Mouse (Mus musculus): ENCODE data around the gene Pon3. TPM values are rescaled to one million over a fixed set of nuclear protein-coding genes. Genes with fewer than 3 reads are reported as not detected.

Pon3 gene
- polyA plus RNA-seq, 1 experiment from 2014 or later: 4.8 TPM

- Histone ChIP-seq H3K27me3 (no peaks in the 10 kb centered on the region), H3K27ac (no peak overlapping the region), H3K9ac (replicated peaks) (no peak overlapping the region), H3K36me3 (no peaks in the 10 kb centered on the region), H3K4me2 (replicated peaks) (no peak overlapping the region), H3K9me3 (no peaks in the 10 kb centered on the region), H3K4me1 (replicated peaks) (peaks cover 6% of the 10 kb centered on the region), H3K4me3 (replicated peaks) (no peak overlapping the region)
- 88% methylated on average over 2 of the region's 2 CpGs for WGBS
- no peak for ATAC-seq
Observed at GRCm38 (mm10) chr6:5287392-5287791, 31.3 kb upstream of the Pon3 start.

- no peaks in the 10 kb centered on the region for H3K9me3 ChIP-seq
- no peaks in the 10 kb centered on the region for H3K27me3 ChIP-seq
- 0 out of 2 replicates have a peak overlapping the region, but pooled peaks have one; percentile 30 for H3K27ac ChIP-seq
- H3K4me3 ChIP-seq (replicated peaks): no peak overlapping the region
- H3K4me2 ChIP-seq (replicated peaks): no peak overlapping the region
- ATAC-seq: peak; percentile 56; the same call in 1 of the 2 replicates
- 65% methylated on average over 7 of the region's 7 CpGs for WGBS
- peaks cover 9% of the 10 kb centered on the region for H3K4me1 ChIP-seq (replicated peaks)
- H3K9ac ChIP-seq (replicated peaks): no peak overlapping the region
- H3K36me3 ChIP-seq: no peaks in the 10 kb centered on the region
Observed at GRCm38 (mm10) chr6:5282418-5282817, 26.3 kb upstream of the Pon3 start.

- Histone ChIP-seq H3K27me3 (no peaks in the 10 kb centered on the region), H3K9me3 (no peaks in the 10 kb centered on the region), H3K9ac (replicated peaks) (no peak overlapping the region), H3K27ac (no peak overlapping the region), H3K4me3 (replicated peaks) (no peak overlapping the region), H3K36me3 (no peaks in the 10 kb centered on the region; the same call in 1 of the 2 replicates), H3K4me1 (replicated peaks) (peaks cover 9% of the 10 kb centered on the region), H3K4me2 (replicated peaks) (no peak overlapping the region)
- ATAC-seq: no peak
- 69% methylated on average over 6 of the region's 6 CpGs for WGBS
Observed at GRCm38 (mm10) chr6:5280576-5281305, 24.7 kb upstream of the Pon3 start.

- Histone ChIP-seq H3K4me3 (replicated peaks) (no peak overlapping the region), H3K9me3 (no peaks in the 10 kb centered on the region), H3K27me3 (no peaks in the 10 kb centered on the region), H3K27ac (no peak overlapping the region), H3K4me1 (replicated peaks) (peaks cover 8% of the 10 kb centered on the region), H3K36me3 (peaks cover 2% of the 10 kb centered on the region; the same call in 1 of the 2 replicates), H3K9ac (replicated peaks) (no peak overlapping the region), H3K4me2 (replicated peaks) (no peak overlapping the region)
- WGBS: 67% methylated on average over 5 of the region's 5 CpGs
- ATAC-seq: no peak
Observed at GRCm38 (mm10) chr6:5277972-5278371, 21.9 kb upstream of the Pon3 start.

- H3K9ac ChIP-seq (replicated peaks): no peak overlapping the region
- 0 out of 2 replicates have a peak, but pooled peaks cover 4% of the 10 kb centered on the region for H3K36me3 ChIP-seq
- H3K27me3 ChIP-seq: no peaks in the 10 kb centered on the region
- no peaks in the 10 kb centered on the region for H3K9me3 ChIP-seq
- H3K27ac ChIP-seq: no peak overlapping the region
- no peak overlapping the region for H3K4me2 ChIP-seq (replicated peaks)
- H3K4me3 ChIP-seq (replicated peaks): no peak overlapping the region
- no peaks in the 10 kb centered on the region for H3K4me1 ChIP-seq (replicated peaks)
- ATAC-seq: no peak
- WGBS: 78% methylated on average over 6 of the region's 6 CpGs
Observed at GRCm38 (mm10) chr6:5269641-5270040, 13.6 kb upstream of the Pon3 start.

- WGBS: 65% methylated on average over 8 of the region's 8 CpGs
- no peak overlapping the region for H3K9ac ChIP-seq (replicated peaks)
- H3K27ac ChIP-seq: no peak overlapping the region
- no peaks in the 10 kb centered on the region for H3K36me3 ChIP-seq
- no peaks in the 10 kb centered on the region for H3K9me3 ChIP-seq
- ATAC-seq: no peak
- H3K4me3 ChIP-seq (replicated peaks): no peak overlapping the region
- H3K4me2 ChIP-seq (replicated peaks): no peak overlapping the region
- H3K27me3 ChIP-seq: no peaks in the 10 kb centered on the region
- H3K4me1 ChIP-seq (replicated peaks): no peaks in the 10 kb centered on the region
Observed at GRCm38 (mm10) chr6:5264793-5265192, 8.7 kb upstream of the Pon3 start.

- Histone ChIP-seq H3K27ac (no peak overlapping the region), H3K36me3 (no peaks in the 10 kb centered on the region), H3K4me1 (replicated peaks) (no peaks in the 10 kb centered on the region), H3K27me3 (no peaks in the 10 kb centered on the region), H3K9ac (replicated peaks) (no peak overlapping the region), H3K4me2 (replicated peaks) (no peak overlapping the region), H3K4me3 (replicated peaks) (no peak overlapping the region), H3K9me3 (no peaks in the 10 kb centered on the region)
- ATAC-seq: no peak
- 78% methylated on average over 8 of the region's 8 CpGs for WGBS
Observed at GRCm38 (mm10) chr6:5263250-5263999, 7.3 kb upstream of the Pon3 start.

- no peak for ATAC-seq
- H3K27me3 ChIP-seq: no peaks in the 10 kb centered on the region
- no peak overlapping the region for H3K27ac ChIP-seq
- WGBS: 85% methylated on average over 9 of the region's 10 CpGs
- H3K4me2 ChIP-seq (replicated peaks): no peak overlapping the region
- no peaks in the 10 kb centered on the region for H3K36me3 ChIP-seq
- no peaks in the 10 kb centered on the region for H3K9me3 ChIP-seq
- no peak overlapping the region for H3K4me3 ChIP-seq (replicated peaks)
- no peaks in the 10 kb centered on the region for H3K4me1 ChIP-seq (replicated peaks)
- H3K9ac ChIP-seq (replicated peaks): no peak overlapping the region
Observed at GRCm38 (mm10) chr6:5262322-5263249, 6.5 kb upstream of the Pon3 start.

- no peak overlapping the region for H3K4me2 ChIP-seq (replicated peaks)
- H3K9me3 ChIP-seq: no peaks in the 10 kb centered on the region
- WGBS: 78% methylated on average over 6 of the region's 6 CpGs
- H3K27me3 ChIP-seq: no peaks in the 10 kb centered on the region
- no peak for ATAC-seq
- peaks cover 9% of the 10 kb centered on the region for H3K4me1 ChIP-seq (replicated peaks)
- H3K36me3 ChIP-seq: no peaks in the 10 kb centered on the region
- H3K4me3 ChIP-seq (replicated peaks): no peak overlapping the region
- no peak overlapping the region for H3K27ac ChIP-seq
- H3K9ac ChIP-seq (replicated peaks): no peak overlapping the region
Observed at GRCm38 (mm10) chr6:5255291-5255690, 795 bp downstream of the Pon3 start.

GRCm38 (mm10) chr6:5254869-5255268 is 1.2 kb downstream of the Pon3 start:
- 97% methylated on average over 2 of the region's 2 CpGs for WGBS
- no peak for ATAC-seq
- H3K36me3 ChIP-seq: no peaks in the 10 kb centered on the region
- H3K4me3 ChIP-seq (replicated peaks): no peak overlapping the region
- peaks cover 9% of the 10 kb centered on the region for H3K4me1 ChIP-seq (replicated peaks)
- no peaks in the 10 kb centered on the region for H3K27me3 ChIP-seq
- H3K9me3 ChIP-seq: no peaks in the 10 kb centered on the region
- no peak overlapping the region for H3K9ac ChIP-seq (replicated peaks)
- H3K4me2 ChIP-seq (replicated peaks): no peak overlapping the region
- H3K27ac ChIP-seq: no peak overlapping the region

- Histone ChIP-seq H3K9me3 (no peaks in the 10 kb centered on the region), H3K9ac (replicated peaks) (no peak overlapping the region), H3K36me3 (no peaks in the 10 kb centered on the region), H3K4me2 (replicated peaks) (no peak overlapping the region), H3K4me1 (replicated peaks) (no peaks in the 10 kb centered on the region), H3K27me3 (no peaks in the 10 kb centered on the region), H3K27ac (no peak overlapping the region), H3K4me3 (replicated peaks) (no peak overlapping the region)
- 87% methylated on average over 6 of the region's 6 CpGs for WGBS
- no peak for ATAC-seq
Observed at GRCm38 (mm10) chr6:5245926-5246325, 10.2 kb downstream of the Pon3 start.

GRCm38 (mm10) chr6:5238799-5239198 is 17.3 kb downstream of the Pon3 start:
- H3K27me3 ChIP-seq: no peaks in the 10 kb centered on the region
- no peaks in the 10 kb centered on the region for H3K9me3 ChIP-seq
- no peak overlapping the region for H3K4me2 ChIP-seq (replicated peaks)
- H3K9ac ChIP-seq (replicated peaks): no peak overlapping the region
- no peaks in the 10 kb centered on the region for H3K36me3 ChIP-seq
- H3K4me3 ChIP-seq (replicated peaks): no peak overlapping the region
- H3K27ac ChIP-seq: no peak overlapping the region
- ATAC-seq: no peak
- H3K4me1 ChIP-seq (replicated peaks): no peaks in the 10 kb centered on the region
- 95% methylated on average over 3 of the region's 3 CpGs for WGBS

All from midbrain, embryonic 13.5 days (tissue).